ENCODE assay signal across 9 mouse cellular contexts in the genomic region with DNA sequence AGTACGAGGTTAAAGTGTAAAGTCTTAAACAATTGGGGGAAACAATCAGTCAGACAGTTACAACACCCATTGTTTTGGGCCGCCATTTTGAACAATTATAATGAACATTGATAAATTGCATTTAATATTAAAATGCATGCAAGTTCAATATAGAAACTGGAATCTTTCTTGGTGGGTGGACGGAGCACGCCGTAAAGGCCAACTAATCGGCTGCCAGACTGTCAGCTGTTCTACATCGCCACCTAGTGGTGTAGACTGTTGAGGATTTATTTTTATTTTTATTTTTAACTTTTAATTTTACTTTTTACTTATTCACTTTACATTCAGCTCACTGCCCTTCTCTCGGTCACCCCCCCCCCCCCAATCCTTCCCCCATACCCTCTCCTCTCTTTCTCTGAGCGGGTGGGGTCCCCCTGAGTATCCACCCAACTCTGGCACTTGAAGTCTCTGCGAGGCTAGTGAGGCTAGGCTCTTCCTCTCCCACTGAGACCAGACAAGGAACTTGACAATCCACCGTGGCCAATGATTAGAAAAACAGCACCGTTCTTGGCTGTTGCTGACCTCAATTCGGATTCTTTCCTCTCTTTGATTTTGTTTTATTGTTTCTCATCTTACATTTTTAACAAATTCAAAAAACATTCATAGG.
DNase-seq lines count a peak whose midpoint lies in the region; ATAC-seq and TF ChIP-seq lines count a peak whose summit lies in the region.
"Had no signal": no experiment of that assay in that cellular context is flagged by ENCODE, and none has a peak within 500 bp of the region (broad histone marks: within the 10 kb centered on the region; RNA-seq: fewer than 3 reads in every experiment).

No protein-coding gene starts in this region.

- peaks cover 9% of the 10 kb centered on the region; the same call in 1 of the 2 replicates for H3K4me1 ChIP-seq in heart, embryonic 16.5 days (ENCODE audit: control insufficient read depth, insufficient read depth, low read length)
- H3K4me1 ChIP-seq in ES-E14 (ENCODE audit: control insufficient read depth in 2 of 2, insufficient read depth in 2 of 2, low read length in 2 of 2, poor library complexity in 1 of 2), result peaks cover 4% of the 10 kb centered on the region in 2 experiments; a peak in 2 of 4 replicates
- peaks cover 2% of the 10 kb centered on the region; the same call in 1 of the 2 replicates for H3K4me1 ChIP-seq in forebrain, embryonic 15.5 days
- peaks cover 7% of the 10 kb centered on the region for H3K4me1 ChIP-seq in heart, embryonic 11.5 days (ENCODE audit: control insufficient read depth, insufficient read depth, low read length)

- WGBS in heart, embryonic 16.5 days, result 18% methylated on average over 12 of the region's 13 CpGs
- 20% methylated on average over 13 of the region's 13 CpGs for WGBS in forebrain, embryonic 15.5 days
- WGBS in heart, embryonic 11.5 days (ENCODE audit: insufficient replicate concordance), result 21% methylated on average over 12 of the region's 13 CpGs

- no peaks in the 10 kb centered on the region for H3K27me3 ChIP-seq in heart, embryonic 16.5 days (ENCODE audit: control insufficient read depth, insufficient read depth, low read length)
- no peaks in the 10 kb centered on the region for H3K27me3 ChIP-seq in forebrain, embryonic 15.5 days
- H3K27me3 ChIP-seq in heart, embryonic 11.5 days (ENCODE audit: control insufficient read depth, insufficient read depth, low read length), result no peaks in the 10 kb centered on the region
- H3K27me3 ChIP-seq: limb, embryonic 13.5 days had no signal

- no peak overlapping the region for H3K9ac ChIP-seq in heart, embryonic 16.5 days (ENCODE audit: low read length)
- no peak overlapping the region for H3K9ac ChIP-seq in ES-E14 (ENCODE audit: insufficient read depth, low read depth, low read length, poor library complexity, severe bottlenecking)
- no peak overlapping the region for H3K9ac ChIP-seq in forebrain, embryonic 15.5 days (replicated peaks)
- H3K9ac ChIP-seq in heart, embryonic 11.5 days (ENCODE audit: low read depth, low read length), result no peak overlapping the region
- H3K9ac ChIP-seq: limb, embryonic 13.5 days had no signal

- H3K4me2 ChIP-seq in heart, embryonic 16.5 days (ENCODE audit: low read depth, low read length), result peak overlapping the region; percentile 5; the same call in 1 of the 2 replicates
- no peak overlapping the region for H3K4me2 ChIP-seq in forebrain, embryonic 15.5 days (replicated peaks)
- H3K4me2 ChIP-seq in heart, embryonic 11.5 days, result no peak overlapping the region
- H3K4me2 ChIP-seq: limb, embryonic 13.5 days had no signal

- no peak overlapping the region for H3K4me3 ChIP-seq in heart, embryonic 16.5 days (ENCODE audit: low read length)
- no peak overlapping the region for H3K4me3 ChIP-seq in ES-E14 (ENCODE audit: insufficient read depth in 1 of 2, low read depth in 1 of 2, low read length in 2 of 2, poor library complexity in 1 of 2, severe bottlenecking in 1 of 2)
- H3K4me3 ChIP-seq in forebrain, embryonic 15.5 days, result no peak overlapping the region
- no peak overlapping the region for H3K4me3 ChIP-seq in heart, embryonic 11.5 days (ENCODE audit: low read depth, low read length)
- H3K4me3 ChIP-seq: limb, embryonic 13.5 days had no signal

- H3K36me3 ChIP-seq in heart, embryonic 16.5 days (ENCODE audit: control insufficient read depth, insufficient read depth), result no peaks in the 10 kb centered on the region
- H3K36me3 ChIP-seq in ES-E14 (ENCODE audit: control insufficient read depth, insufficient read depth, low read length, poor library complexity, severe bottlenecking), result no peaks in the 10 kb centered on the region
- no peaks in the 10 kb centered on the region for H3K36me3 ChIP-seq in forebrain, embryonic 15.5 days
- no peaks in the 10 kb centered on the region for H3K36me3 ChIP-seq in heart, embryonic 11.5 days (ENCODE audit: control insufficient read depth, insufficient read depth, low read length)
- H3K36me3 ChIP-seq: limb, embryonic 13.5 days had no signal

- H3K27ac ChIP-seq in heart, embryonic 16.5 days (ENCODE audit: low read length), result no peak overlapping the region
- no peak overlapping the region for H3K27ac ChIP-seq in ES-E14 (ENCODE audit: insufficient read depth, low read depth, low read length, poor library complexity, severe bottlenecking)
- no peak overlapping the region for H3K27ac ChIP-seq in forebrain, embryonic 15.5 days (replicated peaks)
- H3K27ac ChIP-seq in heart, embryonic 11.5 days (ENCODE audit: low read depth, low read length), result no peak overlapping the region
- H3K27ac ChIP-seq: limb, embryonic 13.5 days had no signal

- in situ Hi-C loops in ES-E14 (cut with MboI; ENCODE audit: low sequenced_read_pairs in 2 of 2, unreplicated experiment in 2 of 2), result loop anchor here in 1 of 2 experiments (10.0 kb wide), 1 partner anchor 378 kb away; no protein-coding TSS in a partner anchor

- no peaks in the 10 kb centered on the region for H3K9me3 ChIP-seq in heart, embryonic 16.5 days (replicated peaks; ENCODE audit: control insufficient read depth, low read length)
- H3K9me3 ChIP-seq in ES-E14 (ENCODE audit: control insufficient read depth, insufficient read depth, low read depth, low read length), result no peaks in the 10 kb centered on the region
- no peaks in the 10 kb centered on the region for H3K9me3 ChIP-seq in forebrain, embryonic 15.5 days
- no peaks in the 10 kb centered on the region for H3K9me3 ChIP-seq in heart, embryonic 11.5 days (replicated peaks; ENCODE audit: control insufficient read depth, low read length)
- H3K9me3 ChIP-seq: limb, embryonic 13.5 days had no signal

- no peak for ATAC-seq in heart, embryonic 16.5 days (replicated peaks; ENCODE audit: extremely low read depth, insufficient read depth, low FRiP score)
- peak; percentile 62; the same call in 1 of the 2 replicates for ATAC-seq in forebrain, embryonic 15.5 days (replicated peaks)
- no peak for ATAC-seq in heart, embryonic 11.5 days (replicated peaks; ENCODE audit: insufficient number of reproducible peaks, low FRiP score, low TSS enrichment)

- DNase-seq in heart, postnatal 25 days (ENCODE audit: low spot score), result no peak
- DNase-seq in ES-E14 (ENCODE audit: low read depth, low spot score), result no peak
- DNase-seq in lung, postnatal 14 days, result peak; percentile 34
- peak; percentile 19 for DNase-seq in yolk sac, embryonic 10.5 days (ENCODE audit: low spot score)
- no peak for DNase-seq in ovary, postnatal 14 days (ENCODE audit: low spot score)

- intact Hi-C loops in heart, postnatal 25 days (cut with DNase I), result loop anchor here (1.0 to 10.0 kb wide), 3 partner anchors 160 to 371 kb away; partner anchors contain the start of gene Rai14

TF ChIP-seq in ES-E14, 5 proteins besides CTCF, POLR2A, EP300 and RAD21:
- TF ChIP-seq CHD2 (IDR thresholded peaks at IDR 0.05; ENCODE audit: low read depth, low read length), result no peak
- TF ChIP-seq ZC3H11A (IDR thresholded peaks at IDR 0.05; ENCODE audit: borderline replicate concordance, low read depth, low read length), result peak; percentile 52; the same call in 1 of the 2 replicates

Comparison
In these comparisons a context has a peak if more than half of its experiments do, and no peak if none do; other contexts are left out.
1. DNase-seq: peak in lung, postnatal 14 days (single experiment) and yolk sac, embryonic 10.5 days (single experiment); none in heart, postnatal 25 days (single experiment), ES-E14 (single experiment) and ovary, postnatal 14 days (single experiment).